Mouse (Mus musculus) regulatory T cell (primary cell): Measurements from ENCODE around the gene Rdx.

Experiments used
- in situ Hi-C: fragments of 300-600 bp; cut with MboI, MseI; formaldehyde crosslinking; loops from one replicate; pipeline ENCODE4 v1.15.1; 2025; ENCODE audit warnings: high pct_unique_total_duplicates

Gene Rdx

GRCm38 (mm10) chr9:52047129-52047820 lies at the start of gene Rdx:
Gene Rdx (plus strand): TSS chr9:52047173.
- in situ Hi-C loops, result loop anchor here (5.0 kb wide), 1 partner anchor 120 kb away; the partner anchor contains the start of gene Zc3h12c

- in situ Hi-C loops, result no loop called here
Measured at GRCm38 (mm10) chr9:52003501-52003900, 43.5 kb upstream of the Rdx start.

- in situ Hi-C loops, result no loop called here
Measured at GRCm38 (mm10) chr9:52007341-52007740, 39.6 kb upstream of the Rdx start.

GRCm38 (mm10) chr9:52008511-52008910 lies 38.5 kb upstream of the Rdx start:
- in situ Hi-C loops, result no loop called here

GRCm38 (mm10) chr9:52012311-52012710 lies 34.7 kb upstream of the Rdx start:
- in situ Hi-C loops, result no loop called here

GRCm38 (mm10) chr9:52012781-52013436 lies 34.1 kb upstream of the Rdx start:
- in situ Hi-C loops, result no loop called here

GRCm38 (mm10) chr9:52013900-52014455 lies 33.0 kb upstream of the Rdx start:
- in situ Hi-C loops, result no loop called here

- in situ Hi-C loops, result no loop called here
Measured at GRCm38 (mm10) chr9:52017091-52017490, 29.9 kb upstream of the Rdx start.

- in situ Hi-C loops, result no loop called here
Measured at GRCm38 (mm10) chr9:52017824-52018223, 29.1 kb upstream of the Rdx start.

- in situ Hi-C loops, result no loop called here
Measured at GRCm38 (mm10) chr9:52018505-52018904, 28.5 kb upstream of the Rdx start.

- in situ Hi-C loops, result no loop called here
Measured at GRCm38 (mm10) chr9:52027257-52028020, 19.5 kb upstream of the Rdx start.

- in situ Hi-C loops, result no loop called here
Measured at GRCm38 (mm10) chr9:52028521-52029405, 18.2 kb upstream of the Rdx start.

GRCm38 (mm10) chr9:52031501-52031900 lies 15.5 kb upstream of the Rdx start:
- in situ Hi-C loops, result no loop called here

GRCm38 (mm10) chr9:52037493-52037892 lies 9.5 kb upstream of the Rdx start:
- in situ Hi-C loops, result no loop called here

- in situ Hi-C loops, result loop anchor here (5.0 kb wide), 1 partner anchor 44 kb away; no protein-coding TSS in a partner anchor
Measured at GRCm38 (mm10) chr9:52041657-52042056, 5.3 kb upstream of the Rdx start.

GRCm38 (mm10) chr9:52046686-52047085 lies 287 bp upstream of the Rdx start:
- in situ Hi-C loops, result loop anchor here (5.0 kb wide), 1 partner anchor 121 kb away; the partner anchor contains the start of gene Zc3h12c

GRCm38 (mm10) chr9:52047821-52048649 lies 1.1 kb downstream of the Rdx start:
- in situ Hi-C loops, result loop anchor here (5.0 kb wide), 1 partner anchor 119 kb away; the partner anchor contains the start of gene Zc3h12c

- in situ Hi-C loops, result loop anchor here (5.0 kb wide), 1 partner anchor 119 kb away; the partner anchor contains the start of gene Zc3h12c
Measured at GRCm38 (mm10) chr9:52048650-52049081, 1.7 kb downstream of the Rdx start.

GRCm38 (mm10) chr9:52049605-52050004 lies 2.6 kb downstream of the Rdx start:
- in situ Hi-C loops, result loop anchor here (5.0 kb wide), 1 partner anchor 118 kb away; the partner anchor contains the start of gene Zc3h12c

GRCm38 (mm10) chr9:52050361-52050760 lies 3.4 kb downstream of the Rdx start:
- in situ Hi-C loops, result no loop called here
